Mouse (Mus musculus) neural tube, embryonic 12.5 days (tissue): ENCODE data around the gene Cyp4a31. TPM values are rescaled to one million over a fixed set of nuclear protein-coding genes. Genes with fewer than 3 reads are reported as not detected.
"Not testable (repeated sequence)": the region's sequence is repeated elsewhere in the genome, so short reads cannot be mapped to it uniquely, and the experiment has no call there.

ENCODE experiments used
- ATAC-seq: fragments of 200-750 bp; cut with Nextera tagmentation; 2 replicates; pipeline ENCODE4 v1.8.0; 2017; ENCODE audit warnings: low read depth, mild to moderate bottlenecking, moderate TSS enrichment, moderate library complexity; ENCODE audit not compliant: low FRiP score
- H3K27ac ChIP-seq: fragments of 300-500 bp; sonication (generic); 2 replicates; pipeline ENCODE4 v1.5.1; 2016
- H3K27me3 ChIP-seq: fragments of 300-500 bp; sonication (generic); replicated peaks from 2 replicates; pipeline ENCODE4 v1.6.1; 2016; ENCODE audit warnings: mild to moderate bottlenecking
- H3K36me3 ChIP-seq: fragments of 300-500 bp; sonication (generic); 2 replicates; pipeline ENCODE4 v1.6.1; 2016; ENCODE audit warnings: mild to moderate bottlenecking
- H3K4me1 ChIP-seq: fragments of 300-500 bp; sonication (generic); 2 replicates; pipeline ENCODE4 v1.6.1; 2016
- H3K4me2 ChIP-seq: fragments of 300-500 bp; sonication (generic); replicated peaks from 2 replicates; pipeline ENCODE4 v1.6.1; 2016; ENCODE audit warnings: mild to moderate bottlenecking
- H3K4me3 ChIP-seq: fragments of 300-500 bp; sonication (generic); 2 replicates; pipeline ENCODE4 v1.5.1; 2016
- H3K9ac ChIP-seq: fragments of 300-500 bp; sonication (generic); 2 replicates; pipeline ENCODE4 v1.6.1; 2016; ENCODE audit warnings: mild to moderate bottlenecking
- H3K9me3 ChIP-seq: fragments of 300-500 bp; sonication (generic); 2 replicates; pipeline ENCODE4 v1.6.1; 2016; ENCODE audit warnings: mild to moderate bottlenecking
- WGBS: fragments of 180-500 bp; shearing (Covaris S2); methylation state at CpG from one replicate; pipeline ENCODE4 v1.1.7; 2016; 5-methylcytosine and 5-hydroxymethylcytosine counted together
- polyA plus RNA-seq: library from polyadenylated mRNA; unstranded; fragments of >200 nt; fragmentation: Nextera tagmentation; extraction: Ambion mirVana; gene quantifications from 2 replicates; pipeline ENCODE4 v1.2.1, GENCODE M21; 2016

Gene Cyp4a31
- polyA plus RNA-seq: not detected in 2 replicates

DNA sequence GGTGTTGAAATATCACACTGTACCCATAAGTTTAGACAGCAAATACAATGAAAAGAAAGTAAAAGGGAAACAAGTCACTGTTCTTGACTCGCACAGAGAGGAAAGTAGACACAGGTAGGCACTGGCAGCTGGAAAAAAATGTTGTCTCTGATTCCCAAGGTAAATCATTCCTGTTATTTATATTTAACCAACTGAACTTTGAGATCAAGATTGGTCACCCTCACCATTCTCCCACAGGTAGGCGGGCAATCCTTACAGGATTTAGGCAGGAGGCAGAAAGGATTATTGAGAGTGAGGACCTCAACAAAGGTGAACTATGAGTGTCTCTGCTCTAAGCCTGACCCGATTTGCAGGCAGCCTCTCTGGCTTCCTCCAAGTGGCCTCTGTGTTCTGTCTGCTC is at the start of gene Cyp4a31:
TSS of gene Cyp4a31 (plus strand) at position 249 of the 400 bp plus-strand sequence.
- Histone ChIP-seq H3K36me3 (no peaks in the 10 kb centered on the region), H3K4me1 (no peaks in the 10 kb centered on the region), H3K9ac (no peak within 1 kb of the TSS), H3K9me3 (no peaks in the 10 kb centered on the region), H3K4me2 (no peak within 1 kb of the TSS), H3K27ac (no peak within 1 kb of the TSS), H3K4me3 (no peak within 1 kb of the TSS), H3K27me3 (no peaks in the 10 kb centered on the region)
- ATAC-seq: no peak
- WGBS: 91% methylated on average over 3 of the region's 3 CpGs

GRCm38 (mm10) chr4:115513964-115514363 is 49.5 kb upstream of the Cyp4a31 start:
- H3K4me3 ChIP-seq: not testable (repeated sequence)

DNA sequence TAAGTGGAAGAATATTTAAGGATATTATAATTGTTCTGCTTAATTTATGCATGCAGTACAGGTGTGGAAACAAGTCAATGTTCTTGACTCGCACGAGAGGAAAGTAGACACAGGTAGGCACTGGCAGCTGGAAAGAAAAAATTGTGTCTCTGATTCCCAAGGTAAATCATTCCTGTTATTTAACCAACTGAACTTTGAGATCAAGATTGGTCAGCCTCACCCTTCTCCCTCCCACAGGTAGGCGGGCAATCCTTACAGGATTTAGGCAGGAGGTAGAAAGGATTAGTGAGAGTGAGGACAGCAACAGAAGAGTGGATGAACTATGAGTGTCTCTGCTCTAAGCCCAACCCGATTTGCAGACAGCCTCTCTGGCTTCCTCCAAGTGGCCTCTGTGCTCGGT is 45.4 kb upstream of the Cyp4a31 start, which contains the start of gene Cyp4a10:
TSS of gene Cyp4a10 (plus strand) at position 265 of the 400 bp plus-strand sequence.
- H3K9ac ChIP-seq, H3K4me2 ChIP-seq, H3K4me1 ChIP-seq, ATAC-seq, H3K27ac ChIP-seq, H3K27me3 ChIP-seq, H3K36me3 ChIP-seq, H3K4me3 ChIP-seq, H3K9me3 ChIP-seq: not testable (repeated sequence)
- WGBS: 87% methylated on average over 5 of the region's 5 CpGs

More at GRCm38 (mm10) chr4:115513964-115514363, 49.5 kb upstream of the Cyp4a31 start:
- not testable (repeated sequence) for H3K27me3 ChIP-seq, H3K27ac ChIP-seq, H3K9me3 ChIP-seq, H3K4me2 ChIP-seq, H3K36me3 ChIP-seq, H3K4me1 ChIP-seq, H3K9ac ChIP-seq, ATAC-seq

GRCm38 (mm10) chr4:115519444-115519843 is 44.0 kb upstream of the Cyp4a31 start:
- no peaks in the 10 kb centered on the region for H3K36me3 ChIP-seq
- H3K4me1 ChIP-seq: no peaks in the 10 kb centered on the region
- H3K27ac ChIP-seq: no peak overlapping the region
- H3K4me2 ChIP-seq: no peak overlapping the region
- no peak for ATAC-seq
- no peak overlapping the region for H3K9ac ChIP-seq
- H3K27me3 ChIP-seq: no peaks in the 10 kb centered on the region
- no peaks in the 10 kb centered on the region for H3K9me3 ChIP-seq
- no peak overlapping the region for H3K4me3 ChIP-seq
- 89% methylated on average over 4 of the region's 4 CpGs for WGBS

- Histone ChIP-seq H3K4me3 (no peak overlapping the region), H3K4me1 (no peaks in the 10 kb centered on the region), H3K27me3 (no peaks in the 10 kb centered on the region), H3K36me3 (no peaks in the 10 kb centered on the region), H3K27ac (no peak overlapping the region), H3K9me3 (no peaks in the 10 kb centered on the region), H3K9ac (no peak overlapping the region), H3K4me2 (no peak overlapping the region)
- no peak for ATAC-seq
- 95% methylated on average over 2 of the region's 2 CpGs for WGBS
Measured at GRCm38 (mm10) chr4:115521766-115522165, 41.7 kb upstream of the Cyp4a31 start.

DNA sequence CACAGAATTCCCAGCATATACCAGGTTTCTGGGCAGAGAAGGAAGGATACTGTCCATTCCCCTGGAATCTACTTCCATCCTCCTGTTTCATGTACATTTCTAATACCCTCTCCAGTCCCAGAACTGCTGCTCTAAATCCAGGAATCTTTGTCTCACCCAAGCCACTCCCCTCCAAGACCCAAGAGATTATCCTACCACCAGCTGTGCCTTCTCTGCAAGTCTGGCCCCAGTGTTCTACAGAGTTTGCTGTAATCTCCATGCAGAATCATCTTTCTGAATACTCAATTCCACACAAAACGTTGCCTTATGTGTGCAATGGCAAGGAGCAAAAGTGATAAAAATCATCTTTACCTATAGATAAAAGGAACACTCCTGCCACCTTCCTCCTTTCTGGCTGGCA is 18.3 kb upstream of the Cyp4a31 start:
- no peak for ATAC-seq

GRCm38 (mm10) chr4:115546141-115546828 is 17.2 kb upstream of the Cyp4a31 start:
- Histone ChIP-seq H3K4me1 (no peaks in the 10 kb centered on the region), H3K9ac (no peak overlapping the region), H3K4me3 (no peak overlapping the region), H3K4me2 (no peak overlapping the region), H3K9me3 (no peaks in the 10 kb centered on the region), H3K27me3 (no peaks in the 10 kb centered on the region), H3K27ac (no peak overlapping the region), H3K36me3 (no peaks in the 10 kb centered on the region)
- 82% methylated on average over 2 of the region's 2 CpGs for WGBS
- no peak for ATAC-seq

More for the DNA sequence above, 18.3 kb upstream of the Cyp4a31 start:
- Histone ChIP-seq H3K9me3 (no peaks in the 10 kb centered on the region), H3K4me2 (no peak overlapping the region), H3K36me3 (no peaks in the 10 kb centered on the region), H3K27me3 (no peaks in the 10 kb centered on the region), H3K4me3 (no peak overlapping the region), H3K27ac (no peak overlapping the region), H3K4me1 (no peaks in the 10 kb centered on the region), H3K9ac (no peak overlapping the region)
- WGBS: 63% methylated on average over 1 of the region's 1 CpGs

- no peak for ATAC-seq
- H3K36me3 ChIP-seq: no peaks in the 10 kb centered on the region
Measured at GRCm38 (mm10) chr4:115552726-115553125, 10.7 kb upstream of the Cyp4a31 start.

DNA sequence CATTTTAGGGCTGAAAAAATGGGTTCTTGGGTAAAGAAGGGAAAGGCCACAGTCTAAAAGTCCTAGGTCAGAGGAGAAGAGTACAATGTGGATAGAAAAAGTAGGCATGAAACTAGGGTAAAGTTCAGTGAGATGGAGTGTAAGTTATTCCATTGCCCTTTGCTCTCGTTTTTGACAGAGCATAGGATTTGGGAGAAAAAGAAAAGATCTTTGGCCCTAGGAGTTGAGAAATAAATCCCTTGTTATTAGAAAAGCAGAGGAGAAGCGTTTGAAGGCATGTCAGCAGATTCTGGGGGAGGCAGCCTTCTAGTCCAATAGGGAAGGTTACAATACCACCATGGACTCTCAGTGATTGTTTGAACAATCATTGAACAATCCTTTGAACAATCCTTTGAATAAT is 7.9 kb upstream of the Cyp4a31 start:
- Histone ChIP-seq H3K4me3 (no peak overlapping the region), H3K27ac (no peak overlapping the region), H3K4me1 (no peaks in the 10 kb centered on the region), H3K9ac (no peak overlapping the region), H3K9me3 (no peaks in the 10 kb centered on the region), H3K36me3 (no peaks in the 10 kb centered on the region), H3K27me3 (no peaks in the 10 kb centered on the region), H3K4me2 (no peak overlapping the region)
- 69% methylated on average over 2 of the region's 2 CpGs for WGBS
- ATAC-seq: no peak

More at GRCm38 (mm10) chr4:115552726-115553125, 10.7 kb upstream of the Cyp4a31 start:
- Histone ChIP-seq H3K4me3 (no peak overlapping the region), H3K27me3 (no peaks in the 10 kb centered on the region), H3K4me1 (no peaks in the 10 kb centered on the region), H3K4me2 (no peak overlapping the region), H3K9ac (no peak overlapping the region), H3K9me3 (no peaks in the 10 kb centered on the region), H3K27ac (no peak overlapping the region)
- WGBS: 85% methylated on average over 3 of the region's 3 CpGs

GRCm38 (mm10) chr4:115557861-115558561 is 5.4 kb upstream of the Cyp4a31 start:
- Histone ChIP-seq H3K4me1 (no peaks in the 10 kb centered on the region), H3K27ac (no peak overlapping the region)
- no peak for ATAC-seq

GRCm38 (mm10) chr4:115561236-115561635 is 2.2 kb upstream of the Cyp4a31 start:
- not testable (repeated sequence) for H3K4me1 ChIP-seq, H3K9me3 ChIP-seq, H3K27me3 ChIP-seq, H3K36me3 ChIP-seq, H3K9ac ChIP-seq, H3K4me2 ChIP-seq, H3K27ac ChIP-seq, ATAC-seq, H3K4me3 ChIP-seq
- 55% methylated on average over 5 of the region's 5 CpGs for WGBS

More at GRCm38 (mm10) chr4:115557861-115558561, 5.4 kb upstream of the Cyp4a31 start:
- WGBS: 57% methylated on average over 4 of the region's 4 CpGs
- no peak overlapping the region for H3K4me2 ChIP-seq
- H3K9me3 ChIP-seq: no peaks in the 10 kb centered on the region
- H3K27me3 ChIP-seq: no peaks in the 10 kb centered on the region
- no peak overlapping the region for H3K9ac ChIP-seq
- H3K4me3 ChIP-seq: no peak overlapping the region
- H3K36me3 ChIP-seq: no peaks in the 10 kb centered on the region

DNA sequence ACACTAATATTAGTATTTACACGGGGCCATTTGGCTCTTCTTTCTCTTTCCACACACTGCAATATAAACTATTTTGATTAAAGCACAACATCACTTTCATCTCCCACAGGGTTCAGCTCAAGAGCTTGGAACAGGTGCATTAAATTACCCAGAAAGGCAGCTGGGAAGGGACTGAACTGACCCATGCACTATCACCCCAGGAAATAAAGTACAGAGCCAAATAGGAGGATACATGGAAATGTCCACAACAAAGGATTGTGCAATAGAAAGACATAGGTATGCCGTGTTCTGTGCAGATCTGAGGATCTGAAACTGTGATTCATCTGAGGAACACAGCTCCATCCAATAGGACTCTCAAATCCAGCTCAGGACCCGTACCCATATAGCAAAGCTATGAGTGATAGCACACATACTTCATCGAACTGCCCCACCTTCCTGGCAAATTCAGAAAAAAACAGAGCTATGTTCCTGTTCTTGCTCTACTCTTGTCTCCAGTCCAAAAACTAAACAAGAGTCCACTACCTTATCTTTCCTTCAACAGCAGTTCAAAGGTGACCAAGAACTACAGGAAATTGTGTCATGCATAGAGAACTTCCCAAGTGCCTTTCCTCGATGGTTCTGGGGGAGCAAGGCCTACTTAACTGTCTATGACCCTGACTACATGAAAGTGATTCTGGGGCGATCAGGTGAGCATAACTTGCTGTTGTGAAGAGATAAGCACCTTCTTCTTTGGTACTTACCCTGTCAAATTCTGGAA is 1.2 kb downstream of the Cyp4a31 start:
- H3K9me3 ChIP-seq, H3K4me3 ChIP-seq, H3K4me2 ChIP-seq, ATAC-seq, H3K4me1 ChIP-seq, H3K27me3 ChIP-seq, H3K9ac ChIP-seq, H3K27ac ChIP-seq, H3K36me3 ChIP-seq: not testable (repeated sequence)
- 87% methylated on average over 6 of the region's 6 CpGs for WGBS
